Mouse (Mus musculus) thymus, adult 2 months (tissue): ENCODE measurements around the gene Acss3.

Experiments used
- CTCF ChIP-seq: fragments of 200-500 bp; IDR thresholded peaks from 2 replicates; pipeline ENCODE4 v1.5.1; 2012; ENCODE audit warnings: mild to moderate bottlenecking, control low read depth, low read length, moderate library complexity, borderline replicate concordance; ENCODE audit not compliant: control insufficient read depth, poor library complexity, insufficient read depth; ENCODE audit errors: extremely low read depth
- POLR2A ChIP-seq: fragments of 200-500 bp; IDR thresholded peaks from 2 replicates; pipeline ENCODE4 v1.6.1; 2012; ENCODE audit warnings: mild to moderate bottlenecking, low read length, control low read depth, moderate library complexity; ENCODE audit not compliant: control insufficient read depth, poor library complexity, insufficient read depth; ENCODE audit errors: extremely low read depth

DNA sequence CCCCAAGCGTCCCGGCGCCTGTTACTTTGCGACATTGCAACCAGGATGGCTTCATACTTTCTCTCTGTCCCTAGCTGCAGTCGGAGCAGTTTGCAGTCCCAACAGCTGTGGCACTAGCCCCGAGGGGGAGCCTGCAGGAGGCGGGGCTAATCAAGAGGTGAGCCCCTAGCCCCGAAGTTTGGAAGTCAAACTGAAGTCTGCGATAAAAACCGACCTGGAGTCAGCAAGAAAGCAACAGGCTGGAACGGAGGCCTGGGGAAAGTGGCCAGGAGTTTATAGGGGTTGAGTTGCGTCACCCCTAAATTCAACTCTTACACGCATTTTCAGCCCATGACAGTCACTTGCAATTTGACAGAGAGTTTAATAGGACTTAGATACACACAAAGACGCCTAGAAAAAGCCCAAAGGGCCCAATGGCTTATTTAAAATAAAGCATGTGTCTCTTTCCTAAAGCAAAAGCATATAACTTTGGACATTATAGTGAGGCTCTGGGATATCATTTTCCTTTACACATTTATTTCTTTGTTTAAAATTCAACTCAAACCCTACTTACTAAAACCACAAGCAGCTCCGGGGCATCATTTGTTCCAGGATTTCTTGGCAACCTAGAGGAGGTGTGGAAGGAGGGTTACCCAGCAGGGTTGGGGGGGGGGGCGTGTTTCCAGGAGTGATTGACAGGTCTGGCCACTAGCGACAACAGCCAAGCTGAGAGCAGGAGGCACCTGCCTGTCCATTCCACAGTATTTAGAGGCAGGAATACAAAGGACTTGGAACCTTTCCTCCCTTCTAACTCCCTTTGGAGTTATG, at the start of gene Acss3:
- no peak for TF ChIP-seq CTCF
- no peak for TF ChIP-seq POLR2A
